Mouse (Mus musculus) limb, embryonic 10.5 days (tissue): ENCODE data around the gene Ddx59. TPM values are rescaled to one million over a fixed set of nuclear protein-coding genes. Genes with fewer than 3 reads are reported as not detected.

Source experiments
- DNase-seq: peaks from one replicate; pipeline ENCODE4 v3.0.0-alpha.2; 2017; ENCODE audit warnings: low spot score
- H3K27ac ChIP-seq: fragments of 300-500 bp; sonication (generic); 2 replicates; pipeline ENCODE4 v1.5.1; 2016; ENCODE audit warnings: mild to moderate bottlenecking
- H3K27me3 ChIP-seq: fragments of 300-500 bp; sonication (generic); 2 replicates; pipeline ENCODE4 v1.6.1; 2016; ENCODE audit warnings: low read depth, mild to moderate bottlenecking; ENCODE audit not compliant: poor library complexity, severe bottlenecking
- H3K36me3 ChIP-seq: fragments of 300-500 bp; sonication (generic); 2 replicates; pipeline ENCODE4 v1.6.1; 2016; ENCODE audit warnings: mild to moderate bottlenecking, moderate library complexity
- H3K4me1 ChIP-seq: fragments of 300-500 bp; sonication (generic); 2 replicates; pipeline ENCODE4 v1.6.1; 2016
- H3K4me3 ChIP-seq: fragments of 300-500 bp; sonication (generic); 2 replicates; pipeline ENCODE4 v1.5.1; 2016; ENCODE audit warnings: mild to moderate bottlenecking, moderate library complexity
- H3K9me3 ChIP-seq: fragments of 300-500 bp; sonication (generic); replicated peaks from 2 replicates; pipeline ENCODE4 v1.6.1; 2016; ENCODE audit warnings: mild to moderate bottlenecking
- WGBS: fragments of 180-500 bp; shearing (Covaris S2); methylation state at CpG from one replicate; pipeline ENCODE4 v1.1.7; 2016; 5-methylcytosine and 5-hydroxymethylcytosine counted together
- polyA plus RNA-seq: library from polyadenylated mRNA; unstranded; fragments of >200 nt; fragmentation: Nextera tagmentation; extraction: Ambion mirVana; gene quantifications from 2 replicates; pipeline ENCODE4 v1.2.1, GENCODE M21; 2016

The Ddx59 gene
- polyA plus RNA-seq = 16.5 and 17.8 TPM in 2 replicates

- Histone ChIP-seq H3K27me3 (no peaks in the 10 kb centered on the region), H3K9me3 (no peaks in the 10 kb centered on the region), H3K36me3 (peaks cover 13% of the 10 kb centered on the region), H3K4me1 (peaks cover 18% of the 10 kb centered on the region), H3K27ac (peak within 1 kb of the TSS; percentile 97), H3K4me3 (peak within 1 kb of the TSS; percentile 70)
- WGBS = 4% methylated on average over 75 of the region's 78 CpGs
- peak; percentile 98 for DNase-seq
Observed at GRCm38 (mm10) chr1:136414798-136415755, at the start of gene Ddx59. Gene Ddx59 (plus strand): TSS chr1:136415271.

DNA sequence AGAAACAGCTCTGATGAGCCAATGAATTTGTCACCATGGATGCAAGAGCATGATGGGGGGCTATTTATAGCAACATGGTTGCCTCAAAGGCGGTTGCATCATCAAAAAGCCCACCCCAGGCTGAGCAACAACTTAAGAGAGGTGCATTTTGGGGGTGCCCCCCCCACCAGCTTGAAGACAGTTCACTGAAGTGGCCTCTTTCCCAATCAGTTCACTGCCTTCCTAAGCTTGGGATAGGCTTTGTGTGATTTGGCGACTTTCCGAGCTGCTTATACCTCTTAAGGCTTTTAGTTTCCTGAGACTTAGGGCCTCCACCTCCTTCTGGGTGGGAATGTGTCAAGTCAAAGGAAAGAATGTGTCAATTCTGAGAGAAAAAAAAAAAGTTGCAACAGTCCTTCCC, 49.1 kb upstream of the Ddx59 start:
- DNase-seq = no peak
- Histone ChIP-seq H3K27ac (no peak overlapping the region), H3K9me3 (no peaks in the 10 kb centered on the region), H3K4me1 (peaks cover 17% of the 10 kb centered on the region; the same call in 1 of the 2 replicates), H3K27me3 (no peaks in the 10 kb centered on the region), H3K36me3 (no peaks in the 10 kb centered on the region), H3K4me3 (no peak overlapping the region)
- WGBS = 85% methylated on average over 3 of the region's 3 CpGs

GRCm38 (mm10) chr1:136379261-136379660, 35.8 kb upstream of the Ddx59 start:
- Histone ChIP-seq H3K9me3 (no peaks in the 10 kb centered on the region), H3K27ac (no peak overlapping the region), H3K36me3 (no peaks in the 10 kb centered on the region), H3K27me3 (no peaks in the 10 kb centered on the region), H3K4me3 (no peak overlapping the region), H3K4me1 (no peaks in the 10 kb centered on the region)
- no peak for DNase-seq
- 95% methylated on average over 7 of the region's 7 CpGs for WGBS

GRCm38 (mm10) chr1:136380161-136380560, 34.9 kb upstream of the Ddx59 start:
- no peaks in the 10 kb centered on the region for H3K4me1 ChIP-seq
- no peaks in the 10 kb centered on the region for H3K27me3 ChIP-seq
- H3K27ac ChIP-seq = no peak overlapping the region
- no peaks in the 10 kb centered on the region for H3K36me3 ChIP-seq
- WGBS = 93% methylated on average over 4 of the region's 4 CpGs
- DNase-seq = no peak
- no peaks in the 10 kb centered on the region for H3K9me3 ChIP-seq
- H3K4me3 ChIP-seq = no peak overlapping the region

- no peaks in the 10 kb centered on the region for H3K27me3 ChIP-seq
- H3K4me3 ChIP-seq = no peak overlapping the region
- 88% methylated on average over 8 of the region's 8 CpGs for WGBS
- H3K36me3 ChIP-seq = no peaks in the 10 kb centered on the region
- DNase-seq = no peak
- no peaks in the 10 kb centered on the region for H3K9me3 ChIP-seq
- H3K27ac ChIP-seq = no peak overlapping the region
- H3K4me1 ChIP-seq = no peaks in the 10 kb centered on the region
Observed at GRCm38 (mm10) chr1:136380606-136381005, 34.5 kb upstream of the Ddx59 start.

GRCm38 (mm10) chr1:136381169-136381568, 33.9 kb upstream of the Ddx59 start:
- DNase-seq = no peak
- Histone ChIP-seq H3K4me3 (no peak overlapping the region), H3K4me1 (no peaks in the 10 kb centered on the region), H3K36me3 (no peaks in the 10 kb centered on the region), H3K27me3 (no peaks in the 10 kb centered on the region), H3K27ac (no peak overlapping the region), H3K9me3 (no peaks in the 10 kb centered on the region)
- WGBS = 90% methylated on average over 6 of the region's 6 CpGs

GRCm38 (mm10) chr1:136381583-136381982, 33.5 kb upstream of the Ddx59 start:
- Histone ChIP-seq H3K36me3 (no peaks in the 10 kb centered on the region), H3K27ac (no peak overlapping the region), H3K4me1 (no peaks in the 10 kb centered on the region), H3K27me3 (no peaks in the 10 kb centered on the region), H3K9me3 (no peaks in the 10 kb centered on the region), H3K4me3 (no peak overlapping the region)
- WGBS = 92% methylated on average over 5 of the region's 5 CpGs
- DNase-seq = no peak

GRCm38 (mm10) chr1:136386914-136387313, 28.2 kb upstream of the Ddx59 start:
- DNase-seq = no peak
- no peaks in the 10 kb centered on the region for H3K27me3 ChIP-seq
- no peak overlapping the region for H3K4me3 ChIP-seq
- H3K27ac ChIP-seq = no peak overlapping the region
- no peaks in the 10 kb centered on the region for H3K36me3 ChIP-seq
- 44% methylated on average over 5 of the region's 6 CpGs for WGBS
- H3K4me1 ChIP-seq = no peaks in the 10 kb centered on the region
- no peaks in the 10 kb centered on the region for H3K9me3 ChIP-seq

- Histone ChIP-seq H3K4me1 (peaks cover 2% of the 10 kb centered on the region; the same call in 1 of the 2 replicates), H3K27me3 (no peaks in the 10 kb centered on the region), H3K27ac (no peak overlapping the region), H3K9me3 (no peaks in the 10 kb centered on the region), H3K4me3 (peak overlapping the region; percentile 11; the same call in 1 of the 2 replicates), H3K36me3 (no peaks in the 10 kb centered on the region)
- DNase-seq = no peak
- 44% methylated on average over 10 of the region's 10 CpGs for WGBS
Observed at GRCm38 (mm10) chr1:136394506-136394905, 20.6 kb upstream of the Ddx59 start.

GRCm38 (mm10) chr1:136395073-136395472, 20.0 kb upstream of the Ddx59 start:
- H3K4me3 ChIP-seq = peak overlapping the region; percentile 11; the same call in 1 of the 2 replicates
- DNase-seq = no peak
- WGBS = 35% methylated on average over 5 of the region's 5 CpGs
- H3K27ac ChIP-seq = no peak overlapping the region
- H3K4me1 ChIP-seq = peaks cover 2% of the 10 kb centered on the region; the same call in 1 of the 2 replicates
- H3K36me3 ChIP-seq = no peaks in the 10 kb centered on the region
- H3K9me3 ChIP-seq = no peaks in the 10 kb centered on the region
- no peaks in the 10 kb centered on the region for H3K27me3 ChIP-seq

DNA sequence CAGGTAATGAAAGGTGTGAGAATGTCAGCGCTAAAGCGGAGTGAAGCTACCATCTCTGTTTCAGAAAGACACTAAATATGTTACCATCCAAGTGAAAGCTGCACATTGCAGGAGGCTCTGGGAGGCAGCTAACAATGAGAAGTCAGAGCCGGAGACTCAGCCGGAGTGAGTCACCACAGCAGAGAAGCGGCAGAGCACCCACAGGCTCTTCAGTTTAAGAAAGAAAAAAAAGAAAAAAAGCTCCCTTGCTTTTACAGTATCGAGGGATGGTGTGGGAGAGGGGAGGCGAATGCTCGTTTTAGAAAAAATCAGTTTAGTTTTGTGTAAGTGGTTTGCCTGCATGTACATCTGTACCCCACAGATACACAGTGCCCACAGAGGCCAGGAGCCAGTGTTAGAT, 13.8 kb upstream of the Ddx59 start:
- Histone ChIP-seq H3K4me3 (no peak overlapping the region), H3K4me1 (no peaks in the 10 kb centered on the region), H3K36me3 (no peaks in the 10 kb centered on the region), H3K27me3 (no peaks in the 10 kb centered on the region), H3K9me3 (0 out of 2 replicates have a peak, but pooled peaks cover under 1% of the 10 kb centered on the region), H3K27ac (no peak overlapping the region)
- no peak for DNase-seq
- WGBS = 79% methylated on average over 8 of the region's 8 CpGs

- WGBS = 97% methylated on average over 2 of the region's 2 CpGs
- Histone ChIP-seq H3K27me3 (no peaks in the 10 kb centered on the region), H3K9me3 (0 out of 2 replicates have a peak, but pooled peaks cover 2% of the 10 kb centered on the region), H3K4me1 (no peaks in the 10 kb centered on the region), H3K36me3 (no peaks in the 10 kb centered on the region), H3K4me3 (no peak overlapping the region), H3K27ac (no peak overlapping the region)
- DNase-seq = no peak
Observed at GRCm38 (mm10) chr1:136409631-136410030, 5.4 kb upstream of the Ddx59 start.

- Histone ChIP-seq H3K27ac (peak overlapping the region; percentile 97), H3K36me3 (peaks cover 13% of the 10 kb centered on the region), H3K9me3 (no peaks in the 10 kb centered on the region), H3K4me1 (peaks cover 18% of the 10 kb centered on the region), H3K4me3 (peak overlapping the region; percentile 70), H3K27me3 (no peaks in the 10 kb centered on the region)
- WGBS = 43% methylated on average over 2 of the region's 2 CpGs
- no peak for DNase-seq
Observed at GRCm38 (mm10) chr1:136415756-136416126, 670 bp downstream of the Ddx59 start.
